Mouse (Mus musculus): Measurements from ENCODE around the gene Tmem117. TPM values are rescaled to one million over a fixed set of nuclear protein-coding genes. Genes with fewer than 3 reads are reported as not detected.

Gene Tmem117
- polyA plus RNA-seq, 1 experiment from 2014 or later: 2.8 TPM

GRCm38 (mm10) chr15:94885026-94885425 lies 256.0 kb downstream of the Tmem117 start:
- ATAC-seq: no peak
- Histone ChIP-seq H3K9me3 (ENCODE audit: control insufficient read depth, low read length) (no peaks in the 10 kb centered on the region), H3K36me3 (ENCODE audit: control insufficient read depth, insufficient read depth, low read length) (no peaks in the 10 kb centered on the region), H3K4me3 (ENCODE audit: low read length) (no peak overlapping the region), H3K27me3 (replicated peaks; ENCODE audit: control insufficient read depth, insufficient read depth, low read length) (no peaks in the 10 kb centered on the region), H3K9ac (ENCODE audit: low read depth, low read length) (no peak overlapping the region), H3K4me2 (ENCODE audit: low read depth, low read length) (no peak overlapping the region), H3K4me1 (ENCODE audit: control insufficient read depth, insufficient read depth, low read length) (no peaks in the 10 kb centered on the region), H3K27ac (ENCODE audit: low read length) (no peak overlapping the region)
- WGBS: 79% methylated on average over 4 of the region's 4 CpGs

- no peak overlapping the region for H3K4me3 ChIP-seq (ENCODE audit: low read length)
- H3K27me3 ChIP-seq (replicated peaks; ENCODE audit: control insufficient read depth, insufficient read depth, low read length): no peaks in the 10 kb centered on the region
- H3K36me3 ChIP-seq (ENCODE audit: control insufficient read depth, insufficient read depth, low read length): no peaks in the 10 kb centered on the region
- no peak overlapping the region for H3K4me2 ChIP-seq (ENCODE audit: low read depth, low read length)
- 75% methylated on average over 1 of the region's 1 CpGs for WGBS
- no peak for ATAC-seq
- H3K4me1 ChIP-seq (ENCODE audit: control insufficient read depth, insufficient read depth, low read length): no peaks in the 10 kb centered on the region
- H3K27ac ChIP-seq (ENCODE audit: low read length): no peak overlapping the region
- no peaks in the 10 kb centered on the region for H3K9me3 ChIP-seq (ENCODE audit: control insufficient read depth, low read length)
- H3K9ac ChIP-seq (ENCODE audit: low read depth, low read length): no peak overlapping the region
Measured at GRCm38 (mm10) chr15:94893201-94893600, 264.2 kb downstream of the Tmem117 start.

GRCm38 (mm10) chr15:94894086-94894485 lies 265.1 kb downstream of the Tmem117 start:
- Histone ChIP-seq H3K4me2 (ENCODE audit: low read depth, low read length) (no peak overlapping the region), H3K4me3 (ENCODE audit: low read length) (no peak overlapping the region), H3K4me1 (ENCODE audit: control insufficient read depth, insufficient read depth, low read length) (no peaks in the 10 kb centered on the region), H3K27ac (ENCODE audit: low read length) (no peak overlapping the region), H3K9ac (ENCODE audit: low read depth, low read length) (no peak overlapping the region), H3K27me3 (replicated peaks; ENCODE audit: control insufficient read depth, insufficient read depth, low read length) (no peaks in the 10 kb centered on the region), H3K9me3 (ENCODE audit: control insufficient read depth, low read length) (no peaks in the 10 kb centered on the region), H3K36me3 (ENCODE audit: control insufficient read depth, insufficient read depth, low read length) (no peaks in the 10 kb centered on the region)
- WGBS: 62% methylated on average over 5 of the region's 5 CpGs
- ATAC-seq: no peak

- 91% methylated on average over 11 of the region's 11 CpGs for WGBS
Measured at GRCm38 (mm10) chr15:94895681-94896080, 266.6 kb downstream of the Tmem117 start.

GRCm38 (mm10) chr15:94903188-94903587 lies 274.2 kb downstream of the Tmem117 start:
- WGBS: 89% methylated on average over 1 of the region's 1 CpGs
- H3K9ac ChIP-seq (ENCODE audit: low read depth, low read length): no peak overlapping the region
- H3K4me1 ChIP-seq (ENCODE audit: control insufficient read depth, insufficient read depth, low read length): no peaks in the 10 kb centered on the region
- H3K27me3 ChIP-seq (replicated peaks; ENCODE audit: control insufficient read depth, insufficient read depth, low read length): no peaks in the 10 kb centered on the region
- H3K4me3 ChIP-seq (ENCODE audit: low read length): no peak overlapping the region
- ATAC-seq: no peak
- H3K27ac ChIP-seq (ENCODE audit: low read length): no peak overlapping the region
- H3K9me3 ChIP-seq (ENCODE audit: control insufficient read depth, low read length): no peaks in the 10 kb centered on the region
- H3K4me2 ChIP-seq (ENCODE audit: low read depth, low read length): no peak overlapping the region
- H3K36me3 ChIP-seq (ENCODE audit: control insufficient read depth, insufficient read depth, low read length): no peaks in the 10 kb centered on the region

More at GRCm38 (mm10) chr15:94895681-94896080, 266.6 kb downstream of the Tmem117 start:
- H3K4me2 ChIP-seq (ENCODE audit: low read depth, low read length): no peak overlapping the region
- no peak overlapping the region for H3K4me3 ChIP-seq (ENCODE audit: low read length)
- H3K36me3 ChIP-seq (ENCODE audit: control insufficient read depth, insufficient read depth, low read length): no peaks in the 10 kb centered on the region
- H3K27me3 ChIP-seq (replicated peaks; ENCODE audit: control insufficient read depth, insufficient read depth, low read length): no peaks in the 10 kb centered on the region
- no peak for ATAC-seq
- no peak overlapping the region for H3K27ac ChIP-seq (ENCODE audit: low read length)
- H3K9ac ChIP-seq (ENCODE audit: low read depth, low read length): no peak overlapping the region
- no peaks in the 10 kb centered on the region for H3K4me1 ChIP-seq (ENCODE audit: control insufficient read depth, insufficient read depth, low read length)
- H3K9me3 ChIP-seq (ENCODE audit: control insufficient read depth, low read length): no peaks in the 10 kb centered on the region

- Histone ChIP-seq H3K9me3 (ENCODE audit: control insufficient read depth, low read length) (no peaks in the 10 kb centered on the region), H3K36me3 (ENCODE audit: control insufficient read depth, insufficient read depth, low read length) (no peaks in the 10 kb centered on the region), H3K4me1 (ENCODE audit: control insufficient read depth, insufficient read depth, low read length) (no peaks in the 10 kb centered on the region), H3K27ac (ENCODE audit: low read length) (no peak overlapping the region), H3K4me3 (ENCODE audit: low read length) (no peak overlapping the region), H3K4me2 (ENCODE audit: low read depth, low read length) (no peak overlapping the region), H3K27me3 (replicated peaks; ENCODE audit: control insufficient read depth, insufficient read depth, low read length) (no peaks in the 10 kb centered on the region), H3K9ac (ENCODE audit: low read depth, low read length) (no peak overlapping the region)
- 45% methylated on average over 11 of the region's 11 CpGs for WGBS
- ATAC-seq: no peak
Measured at GRCm38 (mm10) chr15:94904672-94905407, 275.8 kb downstream of the Tmem117 start.

- Histone ChIP-seq H3K4me3 (ENCODE audit: low read length) (no peak overlapping the region), H3K4me2 (ENCODE audit: low read depth, low read length) (no peak overlapping the region), H3K9ac (ENCODE audit: low read depth, low read length) (no peak overlapping the region), H3K27ac (ENCODE audit: low read length) (no peak overlapping the region), H3K9me3 (ENCODE audit: control insufficient read depth, low read length) (no peaks in the 10 kb centered on the region), H3K36me3 (ENCODE audit: control insufficient read depth, insufficient read depth, low read length) (no peaks in the 10 kb centered on the region), H3K4me1 (ENCODE audit: control insufficient read depth, insufficient read depth, low read length) (no peaks in the 10 kb centered on the region), H3K27me3 (replicated peaks; ENCODE audit: control insufficient read depth, insufficient read depth, low read length) (no peaks in the 10 kb centered on the region)
- WGBS: 36% methylated on average over 1 of the region's 1 CpGs
- ATAC-seq: no peak
Measured at GRCm38 (mm10) chr15:94921672-94922071, 292.6 kb downstream of the Tmem117 start.

GRCm38 (mm10) chr15:94927986-94928385 lies 299.0 kb downstream of the Tmem117 start:
- no peaks in the 10 kb centered on the region for H3K9me3 ChIP-seq (ENCODE audit: control insufficient read depth, low read length)
- no peaks in the 10 kb centered on the region for H3K27me3 ChIP-seq (replicated peaks; ENCODE audit: control insufficient read depth, insufficient read depth, low read length)
- H3K9ac ChIP-seq (ENCODE audit: low read depth, low read length): no peak overlapping the region
- no peaks in the 10 kb centered on the region for H3K36me3 ChIP-seq (ENCODE audit: control insufficient read depth, insufficient read depth, low read length)
- no peak overlapping the region for H3K4me2 ChIP-seq (ENCODE audit: low read depth, low read length)
- ATAC-seq: no peak
- WGBS: 77% methylated on average over 5 of the region's 5 CpGs
- no peaks in the 10 kb centered on the region for H3K4me1 ChIP-seq (ENCODE audit: control insufficient read depth, insufficient read depth, low read length)
- H3K4me3 ChIP-seq (ENCODE audit: low read length): no peak overlapping the region
- H3K27ac ChIP-seq (ENCODE audit: low read length): no peak overlapping the region

- Histone ChIP-seq H3K27ac (ENCODE audit: low read length) (no peak overlapping the region), H3K4me1 (ENCODE audit: control insufficient read depth, insufficient read depth, low read length) (no peaks in the 10 kb centered on the region), H3K36me3 (ENCODE audit: control insufficient read depth, insufficient read depth, low read length) (no peaks in the 10 kb centered on the region), H3K9me3 (ENCODE audit: control insufficient read depth, low read length) (no peaks in the 10 kb centered on the region), H3K4me3 (ENCODE audit: low read length) (no peak overlapping the region), H3K27me3 (replicated peaks; ENCODE audit: control insufficient read depth, insufficient read depth, low read length) (no peaks in the 10 kb centered on the region), H3K4me2 (ENCODE audit: low read depth, low read length) (no peak overlapping the region), H3K9ac (ENCODE audit: low read depth, low read length) (no peak overlapping the region)
- no peak for ATAC-seq
- 31% methylated on average over 3 of the region's 3 CpGs for WGBS
Measured at GRCm38 (mm10) chr15:94930743-94931142, 301.7 kb downstream of the Tmem117 start.

- H3K27me3 ChIP-seq (replicated peaks; ENCODE audit: control insufficient read depth, insufficient read depth, low read length): no peaks in the 10 kb centered on the region
- H3K27ac ChIP-seq (ENCODE audit: low read length): no peak overlapping the region
- no peak for ATAC-seq
- no peak overlapping the region for H3K4me3 ChIP-seq (ENCODE audit: low read length)
- no peaks in the 10 kb centered on the region for H3K4me1 ChIP-seq (ENCODE audit: control insufficient read depth, insufficient read depth, low read length)
- no peaks in the 10 kb centered on the region for H3K9me3 ChIP-seq (ENCODE audit: control insufficient read depth, low read length)
- no peaks in the 10 kb centered on the region for H3K36me3 ChIP-seq (ENCODE audit: control insufficient read depth, insufficient read depth, low read length)
- 76% methylated on average over 4 of the region's 4 CpGs for WGBS
- no peak overlapping the region for H3K4me2 ChIP-seq (ENCODE audit: low read depth, low read length)
- H3K9ac ChIP-seq (ENCODE audit: low read depth, low read length): no peak overlapping the region
Measured at GRCm38 (mm10) chr15:94933044-94933443, 304.0 kb downstream of the Tmem117 start.
